Mouse (Mus musculus) heart, adult 2 months (tissue): ENCODE results near the gene C2cd5. TPM values are rescaled to one million over a fixed set of nuclear protein-coding genes. Genes with fewer than 3 reads are reported as not detected.
A peak's percentile ranks its signal among the peaks of the same experiment; 100 is the strongest.

Experiments
- DNase-seq, 2 experiments: peaks; one replicate each; pipeline ENCODE4 v3.0.0; 2021
- H3K27ac ChIP-seq: fragments of 200-600 bp; 2 replicates; pipeline ENCODE4 v1.8.1; 2022
- H3K27me3 ChIP-seq: fragments of 200-500 bp; 2 replicates; pipeline ENCODE4 v1.6.1; 2012; ENCODE audit warnings: mild to moderate bottlenecking, low read length, inconsistent platforms, mixed read lengths; ENCODE audit not compliant: control insufficient read depth, insufficient read depth
- H3K36me3 ChIP-seq: fragments of 200-500 bp; 2 replicates; pipeline ENCODE4 v1.6.1; 2012; ENCODE audit warnings: low read length, inconsistent platforms; ENCODE audit not compliant: control insufficient read depth, insufficient read depth
- H3K4me1 ChIP-seq: fragments of 200-500 bp; 2 replicates; pipeline ENCODE4 v1.6.1; 2011; ENCODE audit warnings: low read length; ENCODE audit not compliant: control insufficient read depth, insufficient read depth
- H3K4me3 ChIP-seq: fragments of 200-600 bp; 2 replicates; pipeline ENCODE4 v1.8.1; 2022
- H3K79me2 ChIP-seq: fragments of 200-500 bp; replicated peaks from 2 replicates; pipeline ENCODE4 v1.6.1; 2012; ENCODE audit warnings: mild to moderate bottlenecking, inconsistent platforms, low read length, moderate library complexity, mixed read lengths; ENCODE audit not compliant: control insufficient read depth, insufficient read depth
- H3K9ac ChIP-seq: fragments of 200-500 bp; 2 replicates; pipeline ENCODE4 v1.6.1; 2012; ENCODE audit warnings: low read depth, mild to moderate bottlenecking, control low read depth, inconsistent platforms, low read length, mixed read lengths
- CTCF ChIP-seq: fragments of 200-600 bp; IDR thresholded peaks from 2 replicates; pipeline ENCODE4 v1.8.1; 2022; ENCODE audit warnings: antibody characterized with exemption, mild to moderate bottlenecking, moderate library complexity
- EP300 ChIP-seq: fragments of 200-500 bp; IDR thresholded peaks from 2 replicates; pipeline ENCODE4 v1.6.1; 2011; ENCODE audit warnings: low read depth, low read length, control low read depth; ENCODE audit not compliant: insufficient read depth
- POLR2A ChIP-seq: fragments of 200-500 bp; IDR thresholded peaks from 2 replicates; pipeline ENCODE4 v1.6.1; 2011; ENCODE audit warnings: mild to moderate bottlenecking, low read depth, low read length, control low read depth; ENCODE audit not compliant: insufficient read depth
- WGBS: fragments of 180-500 bp; shearing (Covaris S2); methylation state at CpG from one replicate; pipeline ENCODE4 v1.1.7; 2018; 5-methylcytosine and 5-hydroxymethylcytosine counted together
- intact Hi-C: fragments of 180-260 bp; cut with DNase I; formaldehyde crosslinking; loops from one replicate; pipeline ENCODE4 v1.15.1; 2025
- polyA plus RNA-seq: library from polyadenylated mRNA; depleted of rRNA; stranded (reverse); fragments of >200 nt; gene quantifications from 2 replicates; pipeline ENCODE4 v1.2.3, GENCODE M21; 2012
- total RNA-seq, 2 experiments: library from RNA; stranded (reverse); gene quantifications; 2 replicates each; pipeline ENCODE4 v1.2.3; 2021

C2cd5 gene
- total and polyA plus RNA-seq, 3 experiments = 8.6 to 10.7 (median 9.9) TPM

DNA sequence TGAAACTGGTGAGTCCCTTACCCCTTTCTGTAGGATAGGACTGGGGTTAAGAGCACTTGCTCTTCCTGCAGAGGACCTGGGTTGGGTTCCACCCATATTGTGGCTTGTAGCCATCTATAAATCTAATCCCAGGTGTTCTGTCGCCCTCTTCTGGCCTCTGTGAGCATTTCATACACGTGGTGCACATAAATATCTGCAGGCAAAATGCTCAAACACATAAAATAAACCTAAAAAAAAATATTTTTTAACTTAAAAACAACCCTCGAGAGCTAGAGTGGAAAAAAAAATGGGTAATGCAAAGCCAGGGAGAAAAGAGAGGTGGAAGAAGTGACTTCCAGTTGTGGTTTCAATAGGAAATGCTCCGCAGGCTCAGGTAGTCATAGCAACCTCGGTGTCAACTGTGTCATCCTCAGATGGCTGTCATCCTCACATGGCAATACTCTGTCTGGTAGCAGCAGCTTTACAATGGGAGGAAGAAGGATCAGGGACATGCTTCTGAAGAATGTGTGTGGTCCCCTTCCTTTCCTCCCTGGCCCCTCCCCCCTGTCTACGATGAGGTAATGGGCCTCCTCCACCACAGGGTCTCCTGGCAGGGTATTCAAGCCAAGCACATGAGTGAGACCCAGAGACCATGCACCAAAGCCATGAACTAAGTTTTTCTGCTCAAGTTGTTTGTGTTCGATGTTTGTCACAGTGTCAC is 4.2 kb upstream of the C2cd5 start:
- DNase-seq = no peak
- Histone ChIP-seq H3K4me3 (no peak overlapping the region), H3K36me3 (no peaks in the 10 kb centered on the region), H3K9ac (no peak overlapping the region), H3K79me2 (no peaks in the 10 kb centered on the region), H3K27me3 (no peaks in the 10 kb centered on the region), H3K27ac (no peak overlapping the region), H3K4me1 (no peaks in the 10 kb centered on the region)
- TF ChIP-seq POLR2A (no peak), EP300 (no peak), CTCF (peak; percentile 32)
- intact Hi-C loops = no loop called here
- WGBS = 62% methylated on average over 7 of the region's 7 CpGs

DNA sequence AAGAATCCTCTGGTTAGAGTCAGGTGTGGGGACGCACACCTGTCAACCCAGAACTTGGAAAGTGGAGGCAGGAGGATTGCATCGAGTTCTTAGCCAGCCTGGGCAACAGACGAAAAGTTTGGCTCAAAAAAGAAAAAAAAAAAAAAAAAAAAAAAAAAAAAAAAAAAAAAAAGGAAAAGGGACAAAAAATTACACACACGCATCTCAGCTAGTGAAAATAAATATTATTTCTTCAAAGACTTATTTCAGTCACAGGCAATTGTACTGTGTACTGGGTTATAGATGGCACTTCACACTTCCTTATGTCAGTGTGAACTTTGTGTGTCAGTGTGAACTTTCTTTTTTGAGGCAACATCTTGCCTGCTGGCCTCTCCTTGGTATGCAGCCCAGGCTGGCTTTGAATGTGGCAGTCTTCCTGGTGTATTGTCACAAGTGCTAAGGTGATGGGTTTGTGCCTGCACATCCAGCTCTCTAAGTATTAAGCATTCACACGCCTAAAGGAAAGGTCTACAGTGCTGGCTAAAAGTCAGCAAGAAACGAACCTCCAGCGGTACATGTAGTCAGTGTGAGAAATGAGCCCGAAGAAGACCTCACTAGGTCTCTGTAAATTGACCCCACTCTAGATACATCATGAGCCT is 656 bp upstream of the C2cd5 start:
- Histone ChIP-seq H3K4me1 (no peaks in the 10 kb centered on the region; the same call in 1 of the 2 replicates), H3K79me2 (no peaks in the 10 kb centered on the region), H3K36me3 (no peaks in the 10 kb centered on the region), H3K9ac (peak overlapping the region; percentile 57; the same call in 1 of the 2 replicates), H3K4me3 (peak overlapping the region; percentile 67), H3K27ac (peak overlapping the region; percentile 86), H3K27me3 (no peaks in the 10 kb centered on the region)
- TF ChIP-seq EP300 (no peak), POLR2A (no peak), CTCF (no peak)
- intact Hi-C loops = loop anchor here (2.0 kb wide), 1 partner anchor 66 kb away; the partner anchor contains the start of gene Etnk1
- WGBS = 45% methylated on average over 8 of the region's 8 CpGs
- no peak for DNase-seq

DNA sequence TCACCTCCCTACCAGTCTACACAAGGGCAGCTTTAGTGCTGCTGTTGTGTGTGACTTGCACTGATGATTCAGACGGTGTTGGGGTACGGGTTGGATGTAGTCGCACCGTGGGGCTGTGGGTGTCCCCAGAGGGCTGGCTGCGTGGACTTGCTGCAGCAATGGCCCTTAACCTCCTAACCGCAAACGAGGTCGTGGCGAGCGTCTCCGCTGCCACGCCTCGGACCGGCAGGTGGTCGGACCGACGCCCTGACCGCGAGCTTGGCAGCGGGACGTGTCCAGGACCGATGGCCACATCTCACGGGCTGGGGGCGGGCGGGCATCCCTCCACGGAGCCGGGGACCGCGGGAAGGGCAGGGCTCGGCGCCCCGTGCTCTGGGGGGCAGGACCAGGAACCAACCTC is 660 bp downstream of the C2cd5 start:
- intact Hi-C loops = no loop called here
- H3K36me3 ChIP-seq = no peaks in the 10 kb centered on the region
- H3K4me3 ChIP-seq = peak overlapping the region; percentile 67
- no peaks in the 10 kb centered on the region; the same call in 1 of the 2 replicates for H3K4me1 ChIP-seq
- TF ChIP-seq POLR2A (no peak), EP300 (0 out of 2 replicates have a peak, but pooled peaks have one; percentile 7)
- under 1% methylated on average over 32 of the region's 32 CpGs for WGBS
- DNase-seq = no peak
- H3K27me3 ChIP-seq = no peaks in the 10 kb centered on the region
- peak overlapping the region; percentile 75 for H3K9ac ChIP-seq
- H3K79me2 ChIP-seq = 0 out of 2 replicates have a peak, but pooled peaks cover 1% of the 10 kb centered on the region
- H3K27ac ChIP-seq = peak overlapping the region; percentile 86

DNA sequence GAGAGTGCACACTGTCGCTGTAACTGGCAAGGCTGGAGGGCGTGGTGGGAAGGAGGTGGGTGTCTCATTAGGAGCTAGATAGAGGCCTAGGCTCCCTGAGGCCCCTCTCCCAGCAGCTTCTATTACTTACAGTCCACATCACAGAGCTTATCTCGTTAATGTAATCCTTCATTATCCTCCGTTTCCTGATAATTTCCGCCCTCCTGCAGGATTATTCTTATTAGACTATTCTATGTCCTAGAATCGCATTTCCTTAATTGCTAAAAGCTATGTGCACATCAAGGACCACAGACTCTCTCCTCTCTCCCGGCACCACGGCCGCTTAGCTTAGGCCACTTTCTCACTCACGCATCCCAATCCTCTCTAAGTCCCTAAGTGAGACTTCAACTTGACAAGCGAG is 4.8 kb downstream of the C2cd5 start:
- no peak overlapping the region for H3K27ac ChIP-seq
- H3K79me2 ChIP-seq = 0 out of 2 replicates have a peak, but pooled peaks cover 1% of the 10 kb centered on the region
- H3K27me3 ChIP-seq = no peaks in the 10 kb centered on the region
- no peaks in the 10 kb centered on the region for H3K36me3 ChIP-seq
- no peak for DNase-seq
- H3K4me1 ChIP-seq = no peaks in the 10 kb centered on the region; the same call in 1 of the 2 replicates
- H3K4me3 ChIP-seq = no peak overlapping the region
- no peak overlapping the region for H3K9ac ChIP-seq
- 84% methylated on average over 11 of the region's 11 CpGs for WGBS
- intact Hi-C loops = no loop called here
- TF ChIP-seq POLR2A (no peak), EP300 (no peak), CTCF (no peak)

DNA sequence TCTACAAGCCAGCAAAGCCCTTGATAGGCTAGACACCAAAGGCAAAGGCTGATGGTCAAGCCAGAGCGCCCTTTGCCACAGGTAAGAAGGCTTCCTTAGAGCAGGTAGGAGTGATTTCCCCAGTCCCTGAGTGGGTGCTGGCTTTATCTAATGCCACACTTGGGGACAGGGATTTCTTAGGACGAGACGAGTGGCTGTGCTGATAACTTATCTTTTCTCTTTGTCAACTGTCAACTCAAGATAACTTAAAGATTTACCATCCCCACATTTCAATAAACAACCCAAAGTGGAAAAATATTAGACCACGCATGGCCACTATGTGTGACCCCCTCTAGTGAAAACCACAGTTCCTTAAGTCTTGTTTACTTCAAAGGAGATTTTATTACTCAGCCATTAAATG is 7.1 kb downstream of the C2cd5 start:
- 78% methylated on average over 4 of the region's 4 CpGs for WGBS
- H3K9ac ChIP-seq = no peak overlapping the region
- no peak for DNase-seq
- H3K4me3 ChIP-seq = no peak overlapping the region
- 0 out of 2 replicates have a peak, but pooled peaks cover 1% of the 10 kb centered on the region for H3K79me2 ChIP-seq
- H3K27me3 ChIP-seq = no peaks in the 10 kb centered on the region
- H3K4me1 ChIP-seq = no peaks in the 10 kb centered on the region
- intact Hi-C loops = no loop called here
- H3K27ac ChIP-seq = no peak overlapping the region
- TF ChIP-seq CTCF = no peak
- no peak for TF ChIP-seq EP300
- no peak for TF ChIP-seq POLR2A
- H3K36me3 ChIP-seq = no peaks in the 10 kb centered on the region

DNA sequence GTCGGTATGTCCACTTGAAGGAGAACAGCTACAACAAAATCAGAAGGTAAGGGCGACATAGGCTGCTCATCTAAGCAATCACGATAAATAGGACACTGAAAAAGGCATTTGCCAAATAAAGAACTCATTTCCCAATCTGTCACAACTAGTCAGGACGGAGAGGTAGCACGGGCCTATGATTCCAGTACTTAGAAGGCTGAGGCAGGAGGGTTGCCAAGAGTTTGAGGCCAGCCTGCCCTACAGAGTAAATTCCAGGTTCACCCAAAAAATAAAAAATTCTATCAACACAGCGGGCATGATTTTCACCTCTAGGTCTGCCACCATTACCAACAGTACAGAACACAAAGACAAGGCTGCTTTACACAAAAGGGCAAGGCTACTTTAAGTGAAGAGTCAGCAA is 8.9 kb downstream of the C2cd5 start:
- no peak overlapping the region for H3K27ac ChIP-seq
- intact Hi-C loops = no loop called here
- H3K4me1 ChIP-seq = no peaks in the 10 kb centered on the region
- no peaks in the 10 kb centered on the region for H3K36me3 ChIP-seq
- H3K4me3 ChIP-seq = no peak overlapping the region
- 96% methylated on average over 6 of the region's 6 CpGs for WGBS
- H3K9ac ChIP-seq = no peak overlapping the region
- H3K79me2 ChIP-seq = 0 out of 2 replicates have a peak, but pooled peaks cover 1% of the 10 kb centered on the region
- DNase-seq = no peak
- no peaks in the 10 kb centered on the region for H3K27me3 ChIP-seq
- TF ChIP-seq EP300 (no peak), POLR2A (no peak), CTCF (no peak)
